Mouse (Mus musculus) lung, embryonic 14.5 days (tissue): ENCODE measurements around the gene Srpk2. TPM values are rescaled to one million over a fixed set of nuclear protein-coding genes. Genes with fewer than 3 reads are reported as not detected.
"Not testable (repeated sequence)": the region's sequence is repeated elsewhere in the genome, so short reads cannot be mapped to it uniquely, and the experiment has no call there.

Experiments used
- ATAC-seq: fragments of 200-750 bp; cut with Nextera tagmentation; 2 replicates; pipeline ENCODE4 v1.8.0; 2017; ENCODE audit warnings: mild to moderate bottlenecking, moderate TSS enrichment, moderate library complexity; ENCODE audit not compliant: insufficient read depth
- DNase-seq: peaks from one replicate; pipeline ENCODE4 v3.0.0-alpha.2; 2015
- H3K27ac ChIP-seq: fragments of 300-500 bp; sonication (generic); 2 replicates; pipeline ENCODE4 v1.5.1; 2014; ENCODE audit warnings: low read depth, mild to moderate bottlenecking, moderate library complexity
- H3K27me3 ChIP-seq: fragments of 300-500 bp; sonication (generic); 2 replicates; pipeline ENCODE4 v1.6.1; 2014; ENCODE audit warnings: low read length, control low read depth; ENCODE audit not compliant: insufficient read depth
- H3K36me3 ChIP-seq: fragments of 300-500 bp; sonication (generic); 2 replicates; pipeline ENCODE4 v1.6.1; 2014; ENCODE audit warnings: control low read depth; ENCODE audit not compliant: insufficient read depth
- H3K4me1 ChIP-seq: fragments of 300-500 bp; sonication (generic); 2 replicates; pipeline ENCODE4 v1.6.1; 2014; ENCODE audit warnings: antibody characterized with exemption, control low read depth; ENCODE audit not compliant: insufficient read depth
- H3K4me2 ChIP-seq: fragments of 300-500 bp; sonication (generic); 2 replicates; pipeline ENCODE4 v1.6.1; 2014; ENCODE audit warnings: mild to moderate bottlenecking
- H3K4me3 ChIP-seq: fragments of 300-500 bp; sonication (generic); 2 replicates; pipeline ENCODE4 v1.5.1; 2014; ENCODE audit warnings: low read depth, low read length
- H3K9ac ChIP-seq: fragments of 300-500 bp; sonication (generic); 2 replicates; pipeline ENCODE4 v1.6.1; 2014
- H3K9me3 ChIP-seq: fragments of 300-500 bp; sonication (generic); 2 replicates; pipeline ENCODE4 v1.6.1; 2016; ENCODE audit warnings: low read depth, low read length, control low read depth
- CTCF ChIP-seq: IDR thresholded peaks from 2 replicates; pipeline ENCODE4 v1.5.1; 2016; ENCODE audit warnings: antibody characterized with exemption, low read depth
- WGBS: fragments of 180-500 bp; shearing (Covaris S2); extraction: QIAGEN DNeasy Blood & Tissue Kit; methylation state at CpG from one replicate; pipeline ENCODE4 v1.1.7; 2014; 5-methylcytosine and 5-hydroxymethylcytosine counted together
- polyA plus RNA-seq: library from polyadenylated mRNA; unstranded; fragments of >200 nt; fragmentation: Nextera tagmentation; extraction: Ambion mirVana; gene quantifications from 2 replicates; pipeline ENCODE4 v1.2.1, GENCODE M21; 2014

Srpk2 gene
- polyA plus RNA-seq, 1 experiment from 2014 or later, result 49.2 TPM

DNA sequence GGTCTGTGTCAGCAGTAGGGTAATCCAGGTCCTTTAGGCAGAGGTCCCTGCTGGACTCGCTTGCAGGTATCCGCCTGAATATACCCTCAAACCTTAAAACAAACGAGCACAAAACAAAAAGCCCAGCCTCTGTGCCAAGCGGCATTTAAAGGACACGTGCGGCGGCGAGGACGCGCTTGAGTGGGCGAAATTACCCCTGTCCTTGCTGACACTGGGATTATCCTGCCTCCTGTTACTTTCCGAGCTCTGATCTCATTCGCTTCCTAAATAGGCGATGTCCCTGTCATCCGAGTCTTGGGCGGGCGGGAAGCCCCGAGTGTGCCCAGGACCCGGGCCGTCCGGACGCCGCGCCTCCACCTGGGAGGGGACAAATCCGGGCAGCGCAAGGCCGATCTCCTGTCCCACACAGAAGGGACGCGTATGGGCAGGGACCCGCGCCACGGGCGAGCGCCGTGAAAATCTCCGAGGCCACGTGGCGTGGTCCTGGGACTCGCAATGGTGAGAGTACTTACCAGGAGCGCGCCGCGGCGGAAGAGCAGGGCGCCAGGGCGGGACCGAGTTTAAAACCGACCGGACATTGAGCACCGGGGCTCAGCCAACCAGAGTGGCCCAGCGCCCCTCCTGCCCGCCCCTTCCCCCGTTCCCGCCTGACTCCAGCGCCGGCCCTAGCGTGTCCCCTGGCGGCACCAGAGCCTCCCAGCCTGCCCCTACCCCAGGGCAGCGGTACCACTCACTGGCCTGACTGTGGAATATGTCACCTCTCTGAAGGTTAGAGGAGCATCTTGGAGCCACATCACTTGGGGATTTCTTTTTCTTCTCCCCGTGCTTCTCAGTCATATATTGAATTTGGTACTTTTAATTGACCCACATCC lies 27.9 kb upstream of the Srpk2 start:
- H3K4me3 ChIP-seq, result peak overlapping the region; percentile 50
- H3K4me2 ChIP-seq, result peak overlapping the region; percentile 58
- peak overlapping the region; percentile 72 for H3K9ac ChIP-seq
- H3K9me3 ChIP-seq, result peaks cover 28% of the 10 kb centered on the region; the same call in 1 of the 2 replicates
- DNase-seq (peak; percentile 82), ATAC-seq (peak; percentile 99)
- no peaks in the 10 kb centered on the region for H3K27me3 ChIP-seq
- no peaks in the 10 kb centered on the region for H3K4me1 ChIP-seq
- peak; percentile 69 for TF ChIP-seq CTCF
- WGBS, result 5% methylated on average over 58 of the region's 60 CpGs
- H3K36me3 ChIP-seq, result peaks cover 32% of the 10 kb centered on the region
- peak overlapping the region; percentile 71; the same call in 1 of the 2 replicates for H3K27ac ChIP-seq

DNA sequence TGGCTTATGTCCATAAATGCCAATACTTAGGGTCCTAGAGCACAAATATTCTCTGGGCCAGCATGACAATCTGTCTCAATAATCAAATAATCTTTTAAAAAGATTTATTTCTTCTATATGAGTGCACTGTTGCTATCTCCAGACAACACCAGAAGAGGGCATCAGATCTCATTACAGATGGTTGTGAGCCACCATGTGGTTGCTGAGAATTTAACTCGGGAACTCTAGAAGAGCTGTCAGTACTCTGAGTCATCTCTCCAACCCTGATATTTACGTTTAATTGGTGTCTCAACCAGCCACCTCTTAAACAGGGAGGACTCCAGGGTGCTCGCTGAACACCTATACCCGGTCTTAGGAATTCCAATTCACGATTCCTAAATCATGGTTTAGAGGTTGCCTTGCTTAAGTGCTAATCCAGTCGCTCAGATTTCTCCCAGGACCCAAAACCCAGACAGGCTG lies 27.3 kb upstream of the Srpk2 start:
- 52% methylated on average over 6 of the region's 6 CpGs for WGBS
- peak overlapping the region; percentile 58 for H3K4me2 ChIP-seq
- peak overlapping the region; percentile 72 for H3K9ac ChIP-seq
- ATAC-seq, result peak; percentile 9; the same call in 1 of the 2 replicates
- H3K27me3 ChIP-seq, H3K4me1 ChIP-seq, DNase-seq: not testable (repeated sequence)
- peaks cover 33% of the 10 kb centered on the region; the same call in 1 of the 2 replicates for H3K9me3 ChIP-seq
- peak overlapping the region; percentile 71; the same call in 1 of the 2 replicates for H3K27ac ChIP-seq
- TF ChIP-seq CTCF, result peak; percentile 11; the same call in 1 of the 2 replicates
- peak overlapping the region; percentile 50 for H3K4me3 ChIP-seq
- H3K36me3 ChIP-seq, result peaks cover 38% of the 10 kb centered on the region

DNA sequence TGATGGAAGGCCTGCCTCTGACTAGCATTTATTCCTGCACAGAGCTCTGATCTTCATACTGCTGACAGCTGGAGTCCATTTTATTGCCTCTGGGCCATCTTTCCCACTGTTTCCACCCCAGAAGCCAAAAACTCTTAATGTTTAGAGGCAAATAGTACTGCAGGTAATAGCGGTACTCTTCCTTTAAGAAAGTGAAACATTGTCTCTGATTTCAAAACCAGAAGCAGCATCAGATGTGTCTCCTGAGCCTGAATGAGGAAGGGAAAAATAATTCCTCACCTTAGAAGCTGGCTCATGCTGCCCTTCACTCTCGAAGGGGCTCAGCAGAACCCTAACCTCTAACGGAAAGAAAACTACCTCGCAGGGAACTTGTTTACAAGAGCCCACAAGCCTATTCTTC lies 26.8 kb upstream of the Srpk2 start:
- Histone ChIP-seq H3K27ac (no peak overlapping the region), H3K4me2 (peak overlapping the region; percentile 58), H3K36me3 (peaks cover 42% of the 10 kb centered on the region), H3K9me3 (peaks cover 33% of the 10 kb centered on the region; the same call in 1 of the 2 replicates), H3K27me3 (no peaks in the 10 kb centered on the region), H3K9ac (no peak overlapping the region), H3K4me1 (no peaks in the 10 kb centered on the region), H3K4me3 (peak overlapping the region; percentile 50)
- ATAC-seq (no peak), DNase-seq (no peak)
- no peak for TF ChIP-seq CTCF
- 95% methylated on average over 4 of the region's 4 CpGs for WGBS

DNA sequence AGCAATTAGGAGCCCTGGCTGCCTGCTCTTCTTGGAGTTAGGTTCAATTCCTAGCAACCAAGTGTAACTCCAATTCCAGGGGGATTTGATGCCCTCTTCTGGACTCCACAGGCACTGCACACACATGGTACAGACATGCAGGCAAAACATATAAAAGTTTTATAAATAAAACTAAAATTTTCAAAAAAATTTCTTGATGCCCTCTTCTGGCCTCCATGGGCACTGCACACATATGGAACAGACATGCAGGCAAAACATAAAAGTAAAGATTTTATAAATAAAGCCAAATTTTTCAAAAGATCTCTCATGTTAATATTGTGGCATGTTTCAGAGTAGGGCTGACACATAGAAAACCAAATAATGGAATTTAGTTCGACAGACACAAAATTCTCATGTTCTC lies 25.2 kb upstream of the Srpk2 start:
- Histone ChIP-seq H3K4me2 (no peak overlapping the region), H3K4me1 (no peaks in the 10 kb centered on the region), H3K27me3 (no peaks in the 10 kb centered on the region), H3K36me3 (peaks cover 47% of the 10 kb centered on the region), H3K4me3 (no peak overlapping the region), H3K9ac (no peak overlapping the region), H3K9me3 (peaks cover 35% of the 10 kb centered on the region; the same call in 1 of the 2 replicates), H3K27ac (no peak overlapping the region)
- no peak for TF ChIP-seq CTCF
- 95% methylated on average over 1 of the region's 1 CpGs for WGBS
- DNase-seq, result no peak
- no peak for ATAC-seq

DNA sequence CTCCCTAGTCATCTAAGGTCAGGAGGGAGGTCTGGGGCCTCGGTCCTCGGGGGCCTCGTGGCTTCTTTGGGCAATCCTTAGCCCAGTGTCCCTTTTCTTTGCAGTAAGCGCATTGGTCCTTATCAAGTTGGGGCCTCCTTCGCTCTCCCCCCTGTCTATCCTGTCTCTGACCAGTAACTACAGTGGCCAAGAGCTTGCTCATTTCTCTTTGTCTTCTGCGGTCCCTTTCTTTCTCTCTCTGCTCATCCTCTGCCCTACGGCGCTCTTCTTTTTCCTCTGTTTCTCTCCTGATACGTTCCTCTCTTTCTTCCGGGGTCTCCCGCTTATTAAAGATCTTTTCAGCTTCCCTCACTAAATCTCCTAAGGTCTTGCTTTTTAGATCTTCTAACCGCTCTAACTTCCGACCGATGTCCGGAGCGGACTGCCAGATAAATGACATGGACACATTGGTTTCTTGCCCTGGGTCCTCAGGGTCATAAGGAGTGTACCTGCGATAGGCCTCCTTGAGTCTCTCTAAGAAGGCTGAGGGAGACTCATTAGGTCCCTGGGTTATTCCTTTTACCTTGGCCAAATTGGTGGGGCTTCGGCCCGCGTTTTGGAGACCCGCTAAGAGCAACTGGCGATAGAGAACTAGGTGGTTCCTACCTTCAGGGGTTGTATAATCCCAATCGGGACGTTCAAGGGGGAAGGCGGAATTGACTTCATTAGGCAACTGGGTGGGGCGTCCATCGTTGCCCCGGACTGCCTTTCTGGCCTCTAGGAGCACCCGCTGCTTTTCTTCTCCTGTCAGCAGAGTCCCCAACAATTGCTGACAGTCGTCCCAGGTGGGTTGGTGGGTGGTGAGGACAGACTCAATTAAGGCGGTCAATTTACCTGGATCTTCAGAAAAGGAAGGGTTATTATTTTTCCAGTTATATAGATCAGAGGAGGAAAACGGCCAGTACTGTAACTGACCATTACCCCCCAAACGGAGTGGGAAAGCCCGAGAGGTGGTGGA lies 22.5 kb upstream of the Srpk2 start:
- WGBS, result 98% methylated on average over 29 of the region's 34 CpGs
- not testable (repeated sequence) for H3K4me2 ChIP-seq, ATAC-seq, H3K4me3 ChIP-seq, H3K4me1 ChIP-seq, H3K27me3 ChIP-seq, H3K9ac ChIP-seq, H3K27ac ChIP-seq, DNase-seq
- H3K36me3 ChIP-seq, result peaks cover 71% of the 10 kb centered on the region
- peaks cover 51% of the 10 kb centered on the region for H3K9me3 ChIP-seq

DNA sequence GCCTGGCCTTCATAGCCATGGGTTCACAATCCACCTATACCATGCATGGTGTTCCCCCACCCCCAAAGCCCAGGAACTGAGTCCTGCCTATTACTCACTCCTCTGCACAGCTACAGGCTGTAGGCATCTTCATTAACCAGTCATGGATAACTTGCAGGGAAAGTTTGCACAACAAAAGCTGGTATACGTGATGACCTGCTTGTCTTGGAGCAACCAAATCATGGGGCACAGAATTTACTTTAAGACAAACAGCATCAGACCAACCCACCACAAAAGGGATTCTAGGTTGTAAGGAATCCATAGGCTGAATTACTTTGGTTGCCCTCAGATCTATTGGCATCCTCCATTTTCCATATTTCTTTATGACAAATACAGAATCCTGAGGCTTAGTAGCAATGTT lies 13.0 kb upstream of the Srpk2 start:
- 85% methylated on average over 1 of the region's 1 CpGs for WGBS
- H3K4me3 ChIP-seq, result no peak overlapping the region
- H3K36me3 ChIP-seq, result peaks cover 14% of the 10 kb centered on the region
- no peak overlapping the region for H3K4me2 ChIP-seq
- H3K9me3 ChIP-seq, result peaks cover 31% of the 10 kb centered on the region; the same call in 1 of the 2 replicates
- H3K27me3 ChIP-seq, result no peaks in the 10 kb centered on the region
- ATAC-seq (no peak), DNase-seq (no peak)
- no peak for TF ChIP-seq CTCF
- no peak overlapping the region for H3K9ac ChIP-seq
- H3K27ac ChIP-seq, result no peak overlapping the region
- no peaks in the 10 kb centered on the region for H3K4me1 ChIP-seq
